In the genomic region with DNA sequence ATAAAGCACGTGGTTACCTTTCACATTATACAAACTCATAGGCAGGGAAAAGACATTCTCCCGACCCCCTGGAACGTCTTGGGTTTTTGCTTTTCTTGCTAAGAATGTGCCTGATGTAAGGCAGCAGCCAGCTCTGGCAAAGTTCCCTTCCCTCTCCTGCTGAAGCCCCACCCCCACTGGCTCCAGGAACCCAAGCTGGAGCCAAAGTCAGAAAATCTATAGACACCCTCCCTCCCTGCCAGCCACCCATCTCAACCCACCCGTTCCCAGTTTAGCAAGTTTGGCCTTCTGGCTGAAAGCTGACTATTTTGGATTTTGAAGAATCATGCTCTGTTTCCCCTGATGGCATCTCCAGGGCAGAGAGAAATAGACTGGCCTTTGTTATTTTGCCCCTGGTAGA, we compare ENCODE assay signal across 12 mouse cellular contexts.
DNase-seq lines count a peak whose midpoint lies in the region; ATAC-seq lines count a peak whose summit lies in the region.
"Had no signal": no experiment of that assay in that cellular context is flagged by ENCODE, and none has a peak within 500 bp of the region (broad histone marks: within the 10 kb centered on the region; RNA-seq: fewer than 3 reads in every experiment).

No protein-coding gene starts in this region.

- no peak overlapping the region for H3K9ac ChIP-seq in forebrain, embryonic 13.5 days
- H3K9ac ChIP-seq in forebrain, embryonic 15.5 days (replicated peaks), result no peak overlapping the region
- no peak overlapping the region for H3K9ac ChIP-seq in limb, embryonic 13.5 days
- no peak overlapping the region for H3K9ac ChIP-seq in embryonic facial prominence, embryonic 14.5 days (ENCODE audit: low read depth, low read length)
- H3K9ac ChIP-seq: liver, embryonic 15.5 days had no signal

- H3K9me3 ChIP-seq in forebrain, embryonic 13.5 days (replicated peaks), result no peaks in the 10 kb centered on the region
- H3K9me3 ChIP-seq in forebrain, embryonic 15.5 days, result no peaks in the 10 kb centered on the region
- H3K9me3 ChIP-seq in limb, embryonic 13.5 days, result no peaks in the 10 kb centered on the region
- no peaks in the 10 kb centered on the region for H3K9me3 ChIP-seq in limb, embryonic 10.5 days (replicated peaks)
- H3K9me3 ChIP-seq in embryonic facial prominence, embryonic 14.5 days (ENCODE audit: control insufficient read depth, low read length), result no peaks in the 10 kb centered on the region
- H3K9me3 ChIP-seq: liver, embryonic 15.5 days had no signal

- no peak overlapping the region for H3K4me3 ChIP-seq in forebrain, embryonic 13.5 days
- no peak overlapping the region for H3K4me3 ChIP-seq in forebrain, embryonic 15.5 days
- no peak overlapping the region for H3K4me3 ChIP-seq in limb, embryonic 13.5 days
- no peak overlapping the region for H3K4me3 ChIP-seq in limb, embryonic 10.5 days
- no peak overlapping the region for H3K4me3 ChIP-seq in embryonic facial prominence, embryonic 14.5 days (ENCODE audit: low read depth, low read length)
- H3K4me3 ChIP-seq: liver, embryonic 15.5 days had no signal

- no peaks in the 10 kb centered on the region for H3K27me3 ChIP-seq in forebrain, embryonic 13.5 days
- H3K27me3 ChIP-seq in forebrain, embryonic 15.5 days, result no peaks in the 10 kb centered on the region
- no peaks in the 10 kb centered on the region for H3K27me3 ChIP-seq in limb, embryonic 13.5 days
- no peaks in the 10 kb centered on the region for H3K27me3 ChIP-seq in limb, embryonic 10.5 days (ENCODE audit: low read depth, poor library complexity, severe bottlenecking)
- no peaks in the 10 kb centered on the region for H3K27me3 ChIP-seq in embryonic facial prominence, embryonic 14.5 days (replicated peaks; ENCODE audit: control insufficient read depth, insufficient read depth, low read length)
- H3K27me3 ChIP-seq: liver, embryonic 15.5 days had no signal

- no peak for DNase-seq in limb, embryonic 10.5 days (ENCODE audit: low spot score)
- peak; percentile 86 for DNase-seq in embryonic facial prominence, embryonic 14.5 days (ENCODE audit: low spot score)
- DNase-seq in lung, postnatal 14 days, result peak; percentile 15
- DNase-seq in spleen, adult 12 weeks (ENCODE audit: low spot score), result no peak
- DNase-seq in urinary bladder, adult 2 months (ENCODE audit: low spot score), result no peak
- DNase-seq: cerebellum, adult 9-11 months; gastrocnemius, postnatal 14 days; kidney, adult 11 months had no signal

- no peaks in the 10 kb centered on the region for H3K4me1 ChIP-seq in forebrain, embryonic 13.5 days
- H3K4me1 ChIP-seq in forebrain, embryonic 15.5 days, result peaks cover 7% of the 10 kb centered on the region; the same call in 1 of the 2 replicates
- peaks cover 16% of the 10 kb centered on the region for H3K4me1 ChIP-seq in limb, embryonic 13.5 days
- H3K4me1 ChIP-seq in limb, embryonic 10.5 days, result peaks cover 18% of the 10 kb centered on the region
- H3K4me1 ChIP-seq in embryonic facial prominence, embryonic 14.5 days (ENCODE audit: control insufficient read depth, insufficient read depth, low read length), result peaks cover 10% of the 10 kb centered on the region; the same call in 1 of the 2 replicates
- H3K4me1 ChIP-seq: liver, embryonic 15.5 days had no signal

- no peak overlapping the region for H3K4me2 ChIP-seq in forebrain, embryonic 13.5 days
- no peak overlapping the region for H3K4me2 ChIP-seq in forebrain, embryonic 15.5 days (replicated peaks)
- H3K4me2 ChIP-seq in limb, embryonic 13.5 days (replicated peaks), result peak overlapping the region; percentile 27
- peak overlapping the region; percentile 6; the same call in 1 of the 2 replicates for H3K4me2 ChIP-seq in embryonic facial prominence, embryonic 14.5 days (ENCODE audit: low read depth, low read length)
- H3K4me2 ChIP-seq: liver, embryonic 15.5 days had no signal

- peak; percentile 50; the same call in 1 of the 2 replicates for ATAC-seq in forebrain, embryonic 13.5 days
- no peak; the same call in 1 of the 2 replicates for ATAC-seq in forebrain, embryonic 15.5 days (replicated peaks)
- peak; percentile 68; the same call in 1 of the 2 replicates for ATAC-seq in limb, embryonic 13.5 days (ENCODE audit: low FRiP score, low read depth)
- ATAC-seq in embryonic facial prominence, embryonic 14.5 days (ENCODE audit: low read depth), result peak; percentile 41; the same call in 1 of the 2 replicates

- H3K36me3 ChIP-seq in forebrain, embryonic 13.5 days (ENCODE audit: poor library complexity, severe bottlenecking), result no peaks in the 10 kb centered on the region
- no peaks in the 10 kb centered on the region for H3K36me3 ChIP-seq in forebrain, embryonic 15.5 days
- no peaks in the 10 kb centered on the region for H3K36me3 ChIP-seq in limb, embryonic 13.5 days
- H3K36me3 ChIP-seq in limb, embryonic 10.5 days, result no peaks in the 10 kb centered on the region
- no peaks in the 10 kb centered on the region for H3K36me3 ChIP-seq in embryonic facial prominence, embryonic 14.5 days (ENCODE audit: control insufficient read depth, insufficient read depth, low read length)
- H3K36me3 ChIP-seq: liver, embryonic 15.5 days had no signal

- no peak overlapping the region for H3K27ac ChIP-seq in forebrain, embryonic 13.5 days
- H3K27ac ChIP-seq in forebrain, embryonic 15.5 days (replicated peaks), result no peak overlapping the region
- no peak overlapping the region for H3K27ac ChIP-seq in limb, embryonic 13.5 days
- H3K27ac ChIP-seq in limb, embryonic 10.5 days, result no peak overlapping the region
- peak overlapping the region; percentile 39; the same call in 1 of the 2 replicates for H3K27ac ChIP-seq in embryonic facial prominence, embryonic 14.5 days (replicated peaks; ENCODE audit: low read depth, low read length)
- H3K27ac ChIP-seq: liver, embryonic 15.5 days had no signal

- WGBS in forebrain, embryonic 13.5 days, result 48% methylated on average over 4 of the region's 4 CpGs
- WGBS in forebrain, embryonic 15.5 days, result 27% methylated on average over 4 of the region's 4 CpGs
- 30% methylated on average over 4 of the region's 4 CpGs for WGBS in limb, embryonic 13.5 days
- WGBS in limb, embryonic 10.5 days, result 49% methylated on average over 4 of the region's 4 CpGs
- WGBS in embryonic facial prominence, embryonic 14.5 days, result 17% methylated on average over 4 of the region's 4 CpGs

Comparison
In these comparisons a context has a peak if more than half of its experiments do, and no peak if none do; other contexts are left out.
1. H3K4me2 ChIP-seq: peak in limb, embryonic 13.5 days (single experiment) and embryonic facial prominence, embryonic 14.5 days (single experiment); none in forebrain, embryonic 13.5 days (single experiment) and forebrain, embryonic 15.5 days (single experiment).
2. DNase-seq: peak in embryonic facial prominence, embryonic 14.5 days (single experiment) and lung, postnatal 14 days (single experiment); none in limb, embryonic 10.5 days (single experiment), spleen, adult 12 weeks (single experiment) and urinary bladder, adult 2 months (single experiment).